Mouse (Mus musculus) thymus, adult 2 months (tissue): Measurements from ENCODE around the gene Fam172a.

Source experiments
- CTCF ChIP-seq: fragments of 200-500 bp; IDR thresholded peaks from 2 replicates; pipeline ENCODE4 v1.5.1; 2012; ENCODE audit warnings: mild to moderate bottlenecking, control low read depth, low read length, moderate library complexity, borderline replicate concordance; ENCODE audit not compliant: control insufficient read depth, poor library complexity, insufficient read depth; ENCODE audit errors: extremely low read depth
- POLR2A ChIP-seq: fragments of 200-500 bp; IDR thresholded peaks from 2 replicates; pipeline ENCODE4 v1.6.1; 2012; ENCODE audit warnings: mild to moderate bottlenecking, low read length, control low read depth, moderate library complexity; ENCODE audit not compliant: control insufficient read depth, poor library complexity, insufficient read depth; ENCODE audit errors: extremely low read depth

DNA sequence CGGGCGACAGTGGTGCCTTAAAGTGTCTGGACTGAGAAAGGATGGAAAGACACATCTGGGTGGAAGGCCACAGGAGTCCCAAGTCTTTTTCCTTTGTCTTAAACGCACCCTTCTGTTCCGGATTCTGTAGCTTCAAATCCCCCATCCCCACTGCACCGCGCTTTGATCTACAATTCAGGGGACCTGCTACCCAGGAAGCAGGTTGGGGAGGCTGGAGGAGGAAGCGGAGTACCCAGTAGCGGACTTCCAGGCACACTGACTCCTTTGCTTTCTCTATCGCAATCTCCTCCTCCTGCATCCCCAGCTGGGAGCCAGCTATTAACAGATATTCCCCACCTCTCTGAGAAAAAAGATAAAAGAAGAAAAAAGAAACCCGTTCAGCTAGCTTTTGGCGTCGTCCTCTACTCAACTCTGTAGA, 507.8 kb downstream of the Fam172a start:
- no peak for TF ChIP-seq POLR2A
- TF ChIP-seq CTCF: no peak
